Mouse (Mus musculus) retina, postnatal 7 days (tissue): ENCODE measurements around the gene Bmp4.

Experiments
- DNase-seq: peaks from one replicate; pipeline ENCODE4 v3.0.0-alpha.2; 2012; ENCODE audit warnings: low read depth, low spot score

The Bmp4 gene

DNA sequence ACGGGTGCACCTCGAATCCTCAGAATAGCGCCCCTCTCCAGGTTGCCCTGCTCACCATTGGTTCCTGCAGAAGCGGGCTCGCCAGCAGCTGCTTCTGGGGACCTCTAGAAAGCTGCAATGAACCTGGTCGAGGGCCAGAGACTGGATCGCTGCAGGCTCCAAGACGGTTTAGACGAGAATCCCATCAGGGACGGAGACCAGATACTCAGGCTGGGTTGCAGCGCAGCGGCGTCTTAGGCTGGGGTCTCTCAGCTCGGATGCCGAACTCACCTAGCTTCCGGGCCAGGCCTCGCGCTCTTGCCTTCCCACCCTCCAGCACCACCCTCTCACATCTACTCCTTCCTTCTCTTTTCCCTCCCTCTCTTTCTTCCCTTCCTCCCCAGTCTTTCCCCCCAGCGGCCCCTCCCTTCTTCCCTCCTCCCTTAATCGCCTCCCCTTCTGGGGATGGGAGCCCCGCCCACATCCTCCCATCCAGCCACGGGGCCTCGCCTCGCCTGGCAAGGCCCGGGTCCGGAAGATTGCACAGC lies at the start of gene Bmp4:
Bmp4 (minus strand) TSS at position 421 of the 527 bp plus-strand sequence.
- no peak for DNase-seq

DNA sequence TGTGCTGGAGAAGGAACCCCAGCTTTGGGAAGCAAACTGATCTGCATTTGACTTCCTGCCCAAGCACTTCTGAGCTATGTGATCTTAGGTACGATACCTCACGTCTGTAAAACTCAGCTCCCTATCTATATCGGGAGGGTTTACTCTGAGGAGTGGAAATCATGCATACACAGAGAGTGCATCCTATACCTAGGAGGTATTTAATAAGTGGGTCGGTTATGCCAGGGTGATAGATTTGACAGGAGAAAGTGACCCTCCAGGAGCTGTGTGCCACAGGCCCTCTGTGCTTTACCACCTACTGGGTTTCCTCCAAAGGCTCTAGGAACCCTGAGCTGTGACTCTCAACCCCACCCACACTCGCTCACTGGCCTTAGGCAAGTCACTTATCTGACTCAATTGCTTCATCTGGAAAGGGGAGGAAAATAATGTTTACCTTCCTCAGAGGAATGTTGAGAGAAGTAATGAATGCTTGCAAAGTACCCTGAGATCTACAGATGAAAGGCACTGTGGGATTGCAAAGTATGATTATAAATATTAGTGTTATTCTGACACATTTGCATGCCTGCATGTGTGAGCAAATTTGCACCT lies 49.1 kb upstream of the Bmp4 start:
- no peak for DNase-seq

DNA sequence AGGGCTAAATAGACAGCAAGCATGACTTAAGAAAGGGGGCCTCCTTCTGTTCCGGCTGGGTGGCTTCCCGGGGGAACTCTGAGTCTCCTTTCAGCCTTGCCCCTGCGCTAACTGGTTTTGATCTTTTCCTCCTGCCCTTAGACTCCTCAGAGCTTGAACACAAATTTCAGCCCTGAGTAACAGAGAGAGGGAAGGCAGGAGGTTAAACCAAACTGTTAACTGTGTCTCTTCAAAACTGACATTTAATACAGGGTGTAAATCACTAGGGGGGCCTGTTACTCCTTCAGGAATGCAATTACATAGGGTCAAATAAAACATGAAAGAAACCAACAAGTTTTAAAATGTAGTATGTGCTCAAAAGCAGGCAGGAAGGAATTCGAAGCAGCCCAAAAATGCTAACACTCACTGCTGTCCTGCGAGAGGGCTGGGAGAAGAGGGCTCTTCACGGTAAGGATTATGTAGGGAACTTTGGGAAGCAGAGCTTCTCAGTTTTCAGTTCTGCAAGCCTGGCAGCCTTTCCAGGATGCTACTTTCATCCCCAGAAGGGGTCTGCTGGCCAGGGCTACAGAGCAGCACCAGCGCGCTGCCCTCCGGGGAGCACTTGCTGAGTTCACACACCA lies 46.1 kb upstream of the Bmp4 start:
- DNase-seq: no peak

DNA sequence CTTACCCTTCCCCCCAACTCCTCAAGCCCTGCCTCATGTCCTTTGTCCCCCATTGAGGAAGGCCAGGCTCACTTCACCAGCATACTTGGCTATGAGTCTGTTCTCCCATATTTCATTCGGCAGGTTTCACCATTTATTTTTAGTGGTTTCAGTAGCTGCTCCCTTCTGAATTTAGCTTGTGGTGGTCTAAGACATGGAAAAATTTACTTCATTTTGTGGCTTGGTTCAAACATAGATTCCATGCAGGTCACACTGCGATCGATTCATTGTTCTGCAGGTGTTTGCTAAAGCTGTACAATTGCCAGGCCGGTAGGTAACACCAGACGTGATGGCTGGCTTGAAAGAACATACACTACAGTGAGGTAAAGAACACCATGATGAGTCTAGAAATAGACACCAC lies 39.8 kb upstream of the Bmp4 start:
- no peak for DNase-seq

DNA sequence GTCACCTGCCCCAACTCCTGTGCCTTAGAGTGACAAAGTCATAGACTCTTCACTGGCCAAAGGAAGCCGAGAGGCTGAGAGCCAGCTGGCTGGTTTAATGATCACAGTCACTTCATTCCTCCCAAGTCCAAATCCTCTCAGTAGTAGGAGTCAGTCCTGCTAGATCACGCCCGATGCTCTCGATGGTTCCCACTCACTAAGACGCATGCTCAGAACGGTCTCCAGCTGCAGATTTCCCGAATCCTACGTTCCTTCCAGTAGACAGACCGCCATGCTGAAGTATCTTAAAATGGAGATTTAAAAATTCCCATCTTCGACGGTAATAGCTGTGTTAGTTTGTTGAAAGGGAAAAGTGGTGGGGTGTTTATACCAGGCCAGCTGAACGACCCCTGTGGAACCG lies 36.8 kb upstream of the Bmp4 start:
- DNase-seq: no peak

DNA sequence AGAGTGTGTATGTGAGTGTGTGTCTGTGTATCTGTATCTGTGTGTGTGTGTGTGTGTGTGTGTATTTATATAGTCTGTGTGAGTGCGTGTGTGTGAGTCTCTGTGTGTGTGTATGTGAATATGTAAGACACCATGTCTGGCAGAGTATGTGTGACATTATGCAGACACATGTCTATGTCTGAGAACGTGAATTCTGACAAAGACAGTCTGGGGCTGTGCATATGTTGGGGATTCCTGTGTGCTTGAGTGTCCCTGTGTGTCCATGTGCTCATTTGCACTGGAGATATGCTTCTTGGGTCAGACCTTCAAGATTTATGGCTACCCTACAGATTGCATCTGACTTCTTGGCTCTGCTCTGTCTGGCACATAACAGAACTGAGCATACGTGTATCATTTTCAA lies 31.4 kb upstream of the Bmp4 start:
- DNase-seq: no peak

DNA sequence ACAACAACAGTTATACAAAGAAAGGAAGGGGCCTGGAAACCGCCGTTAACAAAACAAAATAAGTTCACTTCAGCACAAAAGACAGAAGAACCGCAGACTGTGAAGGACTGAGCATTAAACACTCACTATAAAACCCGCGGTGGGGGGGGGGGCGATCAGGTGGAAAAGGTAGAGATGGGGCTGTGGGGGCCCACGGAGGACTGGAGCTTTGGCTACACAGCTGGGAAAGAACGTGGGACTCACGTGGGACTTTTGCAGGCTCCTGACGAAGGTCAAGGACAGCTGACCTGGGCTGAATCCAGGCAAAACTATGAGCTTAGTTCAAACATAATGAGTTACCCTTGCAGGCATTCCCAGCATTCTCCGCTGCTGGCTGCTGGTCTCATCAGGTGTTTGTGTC lies 28.8 kb upstream of the Bmp4 start:
- DNase-seq: no peak

DNA sequence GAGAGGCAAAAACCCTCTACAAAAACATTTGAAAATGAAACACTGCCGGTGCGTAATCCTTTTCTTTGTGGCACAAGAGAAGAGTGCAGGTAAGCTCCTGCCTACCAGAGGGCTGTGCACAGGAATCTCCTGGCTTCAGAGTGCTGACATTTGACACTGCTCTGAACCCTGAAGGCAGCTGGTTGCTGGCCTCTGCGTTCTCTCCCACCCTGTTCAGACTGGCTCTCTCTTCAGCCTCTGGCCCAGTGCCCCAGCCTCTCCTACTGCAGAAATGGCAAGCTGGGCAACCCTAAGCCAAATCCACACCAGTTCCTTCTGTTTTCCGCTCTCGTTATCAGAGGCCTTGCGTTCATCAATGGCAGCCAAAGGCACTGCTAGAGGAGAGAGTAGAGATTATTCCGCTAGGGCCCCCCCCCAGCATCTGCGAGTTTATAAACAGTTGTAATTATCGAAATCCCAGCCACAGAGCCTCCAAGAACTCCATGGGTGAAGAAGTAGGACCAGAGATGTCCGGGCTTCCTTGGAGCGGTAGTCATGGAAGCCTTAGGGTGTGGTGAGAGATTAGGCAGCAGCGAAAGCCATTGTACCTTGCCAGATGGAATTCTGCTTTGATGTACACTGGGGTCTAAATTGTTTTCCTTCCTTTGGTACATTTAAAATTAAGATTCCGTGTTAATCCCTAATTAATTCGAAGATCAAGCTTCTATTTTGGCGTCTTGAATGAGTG lies 28.1 kb upstream of the Bmp4 start:
- no peak for DNase-seq

DNA sequence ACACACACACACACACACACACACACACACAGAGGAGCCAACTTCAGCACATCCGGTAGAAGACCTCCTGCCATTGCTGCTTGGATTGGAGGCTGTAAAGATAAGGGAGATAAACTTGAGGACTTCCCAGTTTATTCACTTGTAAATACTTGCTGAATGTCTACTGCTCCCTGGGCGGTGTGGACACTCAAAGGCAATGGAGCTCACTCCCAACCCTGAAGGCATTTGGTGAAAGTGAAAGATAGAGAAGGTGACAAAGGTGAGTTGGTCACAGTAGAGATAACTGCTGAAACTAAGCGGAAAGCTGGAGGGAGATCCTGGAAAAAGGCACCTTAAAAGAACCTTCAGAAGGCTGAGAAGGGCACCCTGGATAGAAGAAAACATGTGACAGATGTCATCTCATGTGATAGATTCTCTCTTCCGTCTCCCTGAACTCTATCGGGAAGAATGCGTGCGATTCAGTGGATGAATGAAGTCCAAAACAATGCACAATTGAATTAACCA lies 22.1 kb upstream of the Bmp4 start:
- no peak for DNase-seq

DNA sequence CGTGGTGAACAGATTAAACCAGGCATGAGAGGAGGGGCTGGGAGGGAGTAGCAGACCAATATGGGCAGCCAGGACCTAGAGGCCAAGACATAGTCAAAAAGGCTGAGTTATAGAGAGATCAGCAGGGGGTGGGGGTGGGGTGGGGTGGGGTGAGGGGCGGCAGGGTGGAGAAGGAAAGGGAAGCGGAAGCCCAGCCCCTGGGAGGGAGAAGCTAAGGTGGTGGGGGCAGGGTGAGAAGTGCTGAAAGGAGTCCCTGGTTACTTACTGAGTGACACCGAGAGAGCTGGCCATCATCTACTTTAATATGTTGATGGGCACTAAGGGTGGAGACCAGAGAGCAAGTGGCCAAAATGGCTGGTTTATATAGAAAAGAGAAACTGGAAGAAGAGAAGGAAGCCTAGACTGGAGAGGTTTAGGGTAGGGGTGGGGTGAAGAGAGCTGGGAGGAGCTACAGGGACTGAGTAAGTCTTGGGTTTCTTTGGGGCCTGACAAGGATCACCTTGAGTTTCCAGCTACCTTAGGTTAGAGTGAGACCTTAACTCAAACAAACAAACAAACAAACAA lies 20.2 kb upstream of the Bmp4 start:
- DNase-seq: no peak

DNA sequence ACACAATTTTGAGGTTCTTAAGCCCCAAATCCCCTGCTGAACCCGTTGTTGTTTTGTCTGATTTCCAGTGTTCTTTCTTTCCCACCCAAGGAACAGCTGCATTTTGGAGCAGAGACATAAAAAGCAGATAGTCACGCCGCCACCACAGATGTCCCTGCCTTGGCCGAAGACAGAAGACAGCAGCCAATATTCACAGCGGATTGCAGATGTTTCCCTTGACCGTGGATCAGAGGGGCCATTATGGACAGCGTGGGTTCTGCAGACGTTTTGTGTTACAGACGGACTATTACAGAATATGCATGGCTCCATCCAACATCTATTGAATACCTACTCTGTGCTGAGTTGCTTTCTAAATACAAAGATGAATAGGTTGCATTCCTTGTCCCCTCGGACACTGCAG lies 18.5 kb upstream of the Bmp4 start:
- no peak for DNase-seq

DNA sequence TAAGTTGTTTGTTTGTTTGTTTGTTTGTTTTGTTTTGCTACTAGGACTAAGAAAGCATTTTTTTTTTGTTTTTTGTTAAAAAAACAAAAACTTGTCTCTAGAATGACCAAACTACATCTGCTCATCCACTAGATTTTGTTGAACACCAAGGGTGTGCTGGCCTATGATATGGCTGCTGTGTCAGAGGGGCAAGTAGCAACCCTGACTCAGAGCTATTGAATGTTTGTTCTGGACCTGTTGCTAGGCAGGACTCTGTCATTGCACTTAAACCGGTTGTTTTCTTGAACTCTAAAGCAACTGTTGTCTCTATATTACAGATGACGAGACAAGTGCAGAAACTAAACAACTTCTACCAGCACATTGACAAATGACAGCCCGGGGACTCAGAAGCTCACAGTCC lies 17.9 kb upstream of the Bmp4 start:
- DNase-seq: no peak

DNA sequence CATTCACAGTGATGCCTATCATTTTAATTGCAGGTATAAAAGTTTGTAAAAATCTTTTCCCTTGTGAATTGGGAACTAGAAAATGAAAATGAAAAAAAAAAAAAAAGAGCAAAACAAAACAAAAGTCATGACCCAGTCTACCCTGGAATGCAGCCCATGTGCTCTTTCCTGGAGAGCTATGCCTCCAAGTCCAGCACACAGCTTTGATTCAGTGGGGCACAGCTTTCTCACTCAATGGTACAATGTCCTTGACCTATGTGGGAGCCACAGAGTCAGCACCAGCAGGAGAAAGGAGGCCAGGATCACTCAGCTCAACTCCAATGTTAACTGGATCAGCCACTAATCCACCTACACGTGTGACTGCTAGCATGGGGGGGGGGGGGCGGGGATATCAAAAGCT lies 9.5 kb upstream of the Bmp4 start:
- DNase-seq: no peak

DNA sequence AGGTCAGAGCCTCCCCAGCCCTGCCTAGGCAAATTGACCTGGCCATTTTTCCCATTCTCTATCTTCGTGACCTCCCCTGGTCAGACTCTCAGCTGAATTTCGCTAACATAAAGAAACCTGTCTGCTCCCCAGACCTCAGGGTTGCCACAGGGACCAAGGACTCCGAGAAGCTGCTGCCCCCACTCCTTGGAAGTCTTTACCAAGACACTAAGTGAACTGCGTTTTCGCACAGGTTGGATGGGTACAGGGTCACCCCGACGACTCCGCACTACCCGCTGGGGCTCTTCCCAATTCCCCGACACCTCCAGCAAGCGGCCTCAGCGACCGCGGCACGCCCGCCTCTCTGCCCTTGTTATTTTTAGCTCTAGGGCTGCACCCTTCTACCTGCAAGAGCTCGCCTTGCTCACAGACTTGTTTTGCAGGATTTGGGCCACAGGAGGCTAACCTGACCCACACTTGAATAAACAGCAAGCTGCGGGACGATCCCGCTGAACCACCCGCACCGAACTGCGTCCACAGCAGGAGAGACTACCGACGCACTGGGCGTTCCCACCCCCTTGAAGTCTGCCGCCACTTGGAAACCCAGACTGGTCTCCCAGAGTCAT lies 7.7 kb upstream of the Bmp4 start:
- no peak for DNase-seq

DNA sequence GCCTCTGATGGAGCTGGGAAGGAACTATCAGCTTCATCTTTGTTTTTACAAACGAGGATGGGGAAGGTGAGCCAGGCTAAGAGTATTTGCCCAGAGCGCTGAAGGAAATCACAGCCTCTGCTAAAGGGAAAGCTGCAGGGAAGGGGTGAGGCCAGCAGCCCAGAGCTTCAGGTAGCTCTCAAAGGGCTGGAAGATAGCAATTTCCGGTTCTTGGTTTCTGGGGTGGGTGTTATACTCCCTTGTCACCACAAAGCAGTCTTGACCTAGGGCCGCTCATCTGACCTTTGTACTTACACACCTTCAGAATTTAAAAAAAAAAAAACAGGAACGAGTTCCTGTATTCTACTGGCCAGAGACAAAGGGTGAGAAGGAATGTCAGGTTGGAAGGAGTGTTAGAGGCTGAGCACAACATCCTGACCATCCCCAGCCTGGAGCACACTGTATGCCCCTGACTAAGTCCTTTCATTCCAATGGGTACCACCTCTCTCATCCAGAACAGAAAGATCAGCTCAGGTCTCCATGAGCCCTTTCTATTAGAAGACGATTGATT lies 1.2 kb upstream of the Bmp4 start:
- no peak for DNase-seq

DNA sequence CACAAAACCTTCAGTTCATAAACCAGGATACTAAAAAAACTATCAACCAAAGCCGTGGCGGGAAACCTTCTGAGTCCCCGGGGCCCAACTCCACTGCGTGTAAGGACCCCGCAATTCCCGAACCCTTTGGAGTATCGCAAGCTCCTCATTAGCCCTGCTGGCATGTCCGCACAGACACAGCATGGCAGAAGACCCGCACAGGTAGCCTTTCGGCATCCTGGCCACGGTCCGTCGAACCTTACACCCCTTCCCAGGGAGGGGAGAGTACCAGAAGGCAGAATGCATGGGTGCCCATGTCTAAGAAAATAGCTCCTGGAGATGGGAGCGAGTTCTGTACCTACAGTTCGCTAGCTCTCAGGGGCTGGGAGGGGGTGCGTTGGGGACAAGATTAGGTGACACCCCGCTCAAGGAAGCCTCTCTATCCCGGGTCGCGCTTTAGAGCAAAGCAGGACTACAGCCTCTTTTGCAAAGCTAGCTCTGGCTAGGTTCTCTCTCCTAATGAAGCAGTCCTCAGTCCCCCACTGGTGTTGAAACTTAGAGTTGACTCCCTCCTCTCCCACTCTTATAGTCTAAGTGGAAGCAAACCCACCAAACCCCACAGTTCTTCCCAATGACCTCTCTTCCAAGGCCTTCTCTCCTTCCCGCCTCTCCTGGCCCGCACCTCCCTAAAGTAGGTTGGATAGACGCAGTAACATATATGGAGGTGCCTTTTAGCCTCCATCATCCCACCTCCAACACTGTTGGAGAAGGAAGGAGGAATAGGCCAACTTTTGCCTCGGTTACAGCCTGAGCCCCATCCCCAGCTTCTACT lies 826 bp downstream of the Bmp4 start:
- no peak for DNase-seq

DNA sequence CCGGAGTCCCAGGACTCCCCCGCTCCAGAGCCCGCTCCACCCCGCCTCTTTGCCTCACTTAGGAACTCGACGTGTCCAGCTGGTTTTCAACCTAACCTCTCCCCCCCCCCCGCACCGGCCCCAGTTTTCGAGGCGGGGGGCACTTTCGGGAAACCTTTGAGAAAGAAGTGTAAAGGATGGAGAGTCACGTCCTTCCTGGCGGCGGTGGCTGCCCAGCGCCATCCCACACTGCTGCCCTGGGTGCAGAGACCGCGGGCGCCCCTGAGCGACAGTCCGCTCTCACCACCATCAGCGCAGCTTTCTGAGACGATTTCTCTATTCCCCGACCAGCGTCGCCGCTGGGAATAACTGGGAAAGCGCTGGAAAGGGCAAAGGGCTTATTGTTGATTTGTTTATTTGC lies 1.8 kb downstream of the Bmp4 start:
- DNase-seq: no peak

DNA sequence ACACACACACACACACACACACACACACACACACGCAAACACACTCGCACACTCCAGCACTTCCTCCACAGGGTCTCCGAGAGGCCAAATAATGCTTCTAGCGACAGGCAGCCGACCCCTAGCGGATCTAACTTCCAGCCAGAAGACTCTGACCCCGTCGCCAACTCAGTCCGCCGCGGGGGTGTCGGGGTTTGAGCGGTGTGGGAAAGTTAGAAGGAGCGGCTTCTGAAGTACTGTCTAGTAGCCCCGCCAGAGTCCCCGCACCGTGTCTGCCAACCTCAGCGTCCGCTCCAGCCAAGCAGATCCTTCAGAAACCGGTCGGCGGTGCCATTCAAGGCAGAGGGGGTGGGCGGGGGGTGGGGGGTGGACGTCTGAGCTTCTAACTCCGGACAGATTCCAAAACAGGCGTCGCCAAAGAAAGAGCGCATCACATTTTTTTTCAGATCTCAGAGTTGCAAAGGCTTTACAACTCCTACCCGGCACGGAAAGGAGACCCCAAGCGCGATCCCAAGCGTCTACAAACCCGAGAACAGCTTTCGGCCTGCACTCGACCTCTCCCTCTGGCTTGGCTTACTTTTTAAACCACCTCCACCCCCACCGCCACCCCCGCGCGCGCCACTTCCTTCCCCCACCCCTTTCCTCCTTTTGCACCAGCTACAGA lies 2.5 kb downstream of the Bmp4 start:
- no peak for DNase-seq

DNA sequence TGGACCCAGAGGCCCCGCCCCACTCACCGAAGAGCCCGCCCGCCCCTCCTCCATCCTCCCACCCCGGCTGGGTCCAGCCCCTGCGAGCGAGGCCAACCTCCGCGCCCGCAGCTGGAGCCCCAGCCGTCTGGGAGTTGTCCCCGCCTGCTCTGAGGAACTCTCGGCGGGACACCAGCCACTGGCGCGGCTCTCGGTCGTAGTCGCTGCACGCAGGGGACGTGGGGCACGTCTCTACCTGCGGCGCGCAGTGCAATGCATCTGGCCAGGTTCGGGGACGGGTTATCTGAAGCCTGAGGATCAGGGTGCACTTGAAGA lies 3.2 kb downstream of the Bmp4 start:
- DNase-seq: no peak

DNA sequence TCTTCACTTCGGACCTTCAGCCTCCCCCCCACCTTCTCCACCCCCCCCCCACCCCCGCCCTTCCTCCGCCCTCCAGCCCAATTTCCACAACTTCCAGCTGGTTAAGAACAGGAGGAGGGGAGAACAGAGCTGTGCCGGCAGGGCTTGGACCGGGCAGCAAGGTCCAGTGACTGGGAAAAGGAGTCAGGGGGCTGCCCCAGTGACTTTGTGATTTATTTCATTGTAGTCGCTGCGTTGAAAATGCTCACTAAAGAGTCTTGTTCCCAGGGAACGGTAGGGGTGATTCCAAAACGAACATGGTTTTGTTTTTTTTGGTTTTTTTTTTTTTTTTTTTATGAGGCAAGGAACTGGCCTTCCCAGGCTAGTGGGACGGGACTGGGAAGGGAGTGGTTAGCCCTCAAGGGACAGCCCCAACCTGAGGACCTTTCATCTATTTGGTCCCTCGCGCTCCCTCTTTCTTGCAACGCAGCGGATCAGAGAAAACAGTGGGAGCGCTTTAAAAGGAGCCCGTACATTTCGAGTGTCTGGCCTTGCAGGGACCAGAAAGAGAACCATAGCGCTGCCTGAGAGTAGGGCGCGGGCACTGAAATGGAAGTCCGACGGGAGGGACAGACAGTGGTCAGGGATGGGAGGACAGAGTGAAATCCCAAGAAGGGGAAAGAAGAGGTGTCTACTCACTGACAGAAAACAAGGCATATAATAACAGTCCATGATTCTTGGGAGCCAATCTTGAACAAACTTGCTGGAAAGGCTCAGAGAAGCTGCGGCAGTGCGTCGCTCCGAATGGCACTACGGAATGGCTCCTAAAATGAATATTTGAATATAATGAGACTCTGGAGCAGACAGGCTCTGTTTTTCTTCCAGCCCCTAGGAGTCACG lies 3.8 kb downstream of the Bmp4 start:
- no peak for DNase-seq
